Mouse (Mus musculus): ENCODE results near the gene Mark1.

Gene Mark1

GRCm38 (mm10) chr1:184851166-184851565 is 148.2 kb downstream of the Mark1 start:
- DNase-seq (ENCODE audit: low read depth) = no peak

DNA sequence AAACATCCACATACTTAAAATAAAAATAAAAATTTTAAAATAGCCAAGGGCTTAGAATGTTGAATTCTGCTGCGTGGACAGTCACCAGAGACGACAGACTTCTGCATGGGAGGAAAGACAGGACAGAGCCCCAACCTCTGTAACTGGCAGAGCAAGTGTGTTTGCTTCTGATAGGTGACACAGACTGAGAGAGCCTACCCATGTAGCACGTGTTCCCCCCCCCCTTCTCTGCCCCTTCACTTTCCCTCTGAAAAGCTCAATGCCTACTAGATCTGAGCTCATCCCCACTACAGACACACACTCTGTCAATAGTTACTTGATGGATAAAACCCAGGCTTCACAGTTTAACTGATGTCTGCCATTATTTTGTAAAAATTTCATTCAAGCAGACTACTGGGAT is 152.4 kb downstream of the Mark1 start:
- no peak for DNase-seq (ENCODE audit: low read depth)

Data from 416B (cell line).